Mouse (Mus musculus) right cerebral cortex, adult 2 months (tissue): Measurements from ENCODE around the gene Stard3nl.
"Not testable (repeated sequence)": the region's sequence is repeated elsewhere in the genome, so short reads cannot be mapped to it uniquely, and the experiment has no call there.

Experiments used
- DNase-seq, 2 experiments: peaks; one replicate each; pipeline ENCODE4 v3.0.0; 2021 to 2022; ENCODE audit warnings: low spot score in 2 of 2

Gene Stard3nl

GRCm38 (mm10) chr13:19381112-19381828, 14.3 kb downstream of the Stard3nl start:
- no peak for DNase-seq

- DNase-seq = no peak
Measured at GRCm38 (mm10) chr13:19379313-19379712, 16.3 kb downstream of the Stard3nl start.

- no peak for DNase-seq
Measured at GRCm38 (mm10) chr13:19372133-19372729, 23.4 kb downstream of the Stard3nl start.

GRCm38 (mm10) chr13:19368817-19369216, 26.8 kb downstream of the Stard3nl start:
- DNase-seq = no peak

- DNase-seq = no peak
Measured at GRCm38 (mm10) chr13:19367536-19367935, 28.1 kb downstream of the Stard3nl start.

GRCm38 (mm10) chr13:19366866-19367265, 28.7 kb downstream of the Stard3nl start:
- no peak for DNase-seq

- DNase-seq = peak; percentile 72 to 79
Measured at GRCm38 (mm10) chr13:19365596-19365995, 30.0 kb downstream of the Stard3nl start.

- peak; percentile 62 to 81 for DNase-seq
Measured at GRCm38 (mm10) chr13:19364245-19364772, 31.3 kb downstream of the Stard3nl start.

- DNase-seq = no peak
Measured at GRCm38 (mm10) chr13:19362358-19362757, 33.2 kb downstream of the Stard3nl start.

- no peak for DNase-seq
Measured at GRCm38 (mm10) chr13:19358027-19358426, 37.6 kb downstream of the Stard3nl start.

- DNase-seq = no peak
Measured at GRCm38 (mm10) chr13:19357301-19357700, 38.3 kb downstream of the Stard3nl start.

GRCm38 (mm10) chr13:19356720-19357119, 38.9 kb downstream of the Stard3nl start:
- DNase-seq = no peak

GRCm38 (mm10) chr13:19356120-19356519, 39.5 kb downstream of the Stard3nl start:
- DNase-seq = no peak

GRCm38 (mm10) chr13:19352795-19353194, 42.8 kb downstream of the Stard3nl start:
- DNase-seq = no peak

GRCm38 (mm10) chr13:19340356-19340755, 55.2 kb downstream of the Stard3nl start:
- DNase-seq = not testable (repeated sequence)

GRCm38 (mm10) chr13:19336310-19336709, 59.3 kb downstream of the Stard3nl start:
- peak; percentile 34 to 62 for DNase-seq
